Comparison of ENCODE assay signal across 8 mouse cellular contexts in the genomic region with DNA sequence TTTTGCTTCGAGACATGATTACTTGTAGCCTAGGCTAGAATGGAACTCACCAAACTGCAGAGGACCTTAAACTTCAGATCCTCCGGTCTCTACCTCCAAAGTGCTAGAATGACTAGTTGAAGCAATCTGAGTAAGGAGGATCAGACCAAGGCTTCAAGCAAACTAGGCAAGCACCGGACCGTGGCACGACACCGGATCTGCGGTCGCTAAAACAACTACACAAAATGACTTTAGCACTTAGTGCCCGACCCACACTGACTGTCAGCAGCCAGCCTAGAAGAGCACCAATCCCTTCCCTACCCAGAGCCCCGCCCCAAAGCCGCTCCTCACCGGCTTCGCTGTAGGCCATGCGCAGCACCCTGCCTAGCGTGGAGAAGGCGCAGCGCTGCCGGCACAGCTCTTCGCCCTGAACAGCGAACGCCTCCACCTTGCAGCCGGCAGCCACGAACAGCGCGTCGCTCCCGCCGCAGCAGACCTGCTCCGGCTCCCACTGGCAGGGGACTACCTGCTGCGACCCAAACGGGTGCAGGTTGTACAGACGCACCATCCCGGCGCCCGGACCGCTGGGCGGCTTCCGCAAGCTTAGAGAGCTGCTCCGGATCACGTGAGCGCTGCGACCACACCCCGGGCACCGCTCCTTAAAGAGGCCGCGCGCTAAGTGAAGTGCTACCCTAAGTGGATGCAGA. TPM values are rescaled to one million over a fixed set of nuclear protein-coding genes. Genes with fewer than 3 reads are reported as not detected.
A peak's percentile ranks its signal among the peaks of the same experiment; 100 is the strongest.
DNase-seq lines count a peak whose midpoint lies in the region; ATAC-seq and TF ChIP-seq lines count a peak whose summit lies in the region.

A gene (minus strand): TSS at position 597 of the 686 bp plus-strand sequence.

- H3K27ac ChIP-seq in hindbrain, embryonic 14.5 days: peak within 1 kb of the TSS; percentile 83

- POLR2A ChIA-PET in Patski (lab: Charles Lee): interaction anchor here (0.6 kb wide), 1 partner anchor 144 kb away, joined by 3 read pairs; no protein-coding TSS in a partner anchor

- ATAC-seq in Patski: peak; percentile 100
- peak; percentile 100 for ATAC-seq in hindbrain, embryonic 14.5 days (ENCODE audit: low FRiP score)

- no peaks in the 10 kb centered on the region for H3K36me3 ChIP-seq in hindbrain, embryonic 14.5 days (replicated peaks; ENCODE audit: control insufficient read depth, insufficient read depth)

- H3K4me2 ChIP-seq in hindbrain, embryonic 14.5 days (replicated peaks): peak within 1 kb of the TSS; percentile 71

- DNase-seq in Patski (ENCODE audit: low read depth, low spot score): peak; percentile 62
- peak; percentile 84 to 88 for DNase-seq in cerebellum, postnatal 14 days
- peak; percentile 78 to 80 for DNase-seq in frontal cortex, postnatal 25 days (ENCODE audit: low spot score in 2 of 2)
- DNase-seq in hindbrain, embryonic 14.5 days (ENCODE audit: low spot score): peak; percentile 81
- DNase-seq in left cerebral cortex, adult 11 months (ENCODE audit: low spot score): peak; percentile 85
- peak; percentile 88 to 91 for DNase-seq in lung, postnatal 4 days
- peak; percentile 63 for DNase-seq in retina, postnatal 7 days (ENCODE audit: low read depth, low spot score)
- DNase-seq in urinary bladder, adult 2 months (ENCODE audit: low spot score): peak; percentile 80

- peaks cover 11% of the 10 kb centered on the region for H3K4me1 ChIP-seq in hindbrain, embryonic 14.5 days (replicated peaks; ENCODE audit: control insufficient read depth, insufficient read depth, low read length)

- peak within 1 kb of the TSS; percentile 77 for H3K9ac ChIP-seq in hindbrain, embryonic 14.5 days

- no peaks in the 10 kb centered on the region for H3K9me3 ChIP-seq in hindbrain, embryonic 14.5 days (ENCODE audit: control insufficient read depth, low read length)

- under 1% methylated on average over 47 of the region's 47 CpGs for WGBS in hindbrain, embryonic 14.5 days

- CTCF ChIA-PET in Patski (lab: Charles Lee): interaction anchor here (1.2 to 1.4 kb wide), 4 partner anchors 11 to 23 kb away, joined by 3 to 5 read pairs (median 3); a partner anchor contains a TSS

- in situ Hi-C loops in Patski (cut with MboI; ENCODE audit: low pct_unique_long_range_greater_than_20kb): no loop called here

- no peak for TF ChIP-seq CTCF in Patski (IDR thresholded peaks at IDR 0.05)

- no peaks in the 10 kb centered on the region for H3K27me3 ChIP-seq in Patski
- no peaks in the 10 kb centered on the region for H3K27me3 ChIP-seq in hindbrain, embryonic 14.5 days (ENCODE audit: control insufficient read depth, insufficient read depth, low read length)

- peak within 1 kb of the TSS; percentile 77 for H3K4me3 ChIP-seq in hindbrain, embryonic 14.5 days (replicated peaks; ENCODE audit: low read length)

RNA-seq across cellular contexts. Expression of the gene that starts here (rescaled TPM):
- 20.6 TPM for polyA plus RNA-seq in Patski (2021)
- polyA plus RNA-seq in hindbrain, embryonic 14.5 days (2014; fragmentation: Nextera tagmentation; extraction: Ambion mirVana): 13.8 and 14.4 TPM in 2 replicates
- 14.0 and 18.9 TPM in 2 replicates for polyA plus RNA-seq in urinary bladder, adult 2 months (2012; rRNA removed)

Comparison
In these comparisons a context has a peak if more than half of its experiments do, and no peak if none do; other contexts are left out.
1. Peak in every context shown above with its lines: DNase-seq, ATAC-seq, H3K4me3 ChIP-seq and H3K27ac ChIP-seq.